Mouse (Mus musculus) brain, adult 2 months (tissue): Measurements from ENCODE around the gene Slc26a1.

Experiments
- DNase-seq: peaks from one replicate; pipeline ENCODE4 v3.0.0; 2011; ENCODE audit warnings: low read depth, low spot score

The Slc26a1 gene

DNA sequence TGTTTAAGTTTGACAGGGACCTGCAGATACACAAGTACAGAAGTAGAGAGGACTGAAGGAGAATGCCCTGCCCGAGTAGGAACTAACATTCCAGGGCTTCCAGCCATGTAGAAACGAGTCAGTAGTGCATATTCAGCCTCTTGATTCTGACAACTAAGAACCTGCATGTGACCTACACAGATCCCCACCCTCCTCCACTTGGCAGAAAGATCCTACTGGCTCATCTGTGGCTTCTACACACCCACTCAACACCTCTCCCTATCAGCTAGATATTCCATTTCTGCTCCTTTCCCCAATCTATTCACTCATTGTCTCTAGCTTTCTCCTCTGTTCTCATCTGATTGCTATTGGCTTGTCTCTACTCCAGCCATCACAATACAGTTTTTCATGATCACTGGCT lies 53.5 kb downstream of the Slc26a1 start:
- peak; percentile 67 for DNase-seq
